Mouse (Mus musculus) ovary, postnatal 14 days (tissue): Measurements from ENCODE around the gene Gm45233.
"Not testable (repeated sequence)": the region's sequence is repeated elsewhere in the genome, so short reads cannot be mapped to it uniquely, and the experiment has no call there.

Experiments
- DNase-seq: peaks from one replicate; pipeline ENCODE4 v3.0.0; 2022; ENCODE audit warnings: low spot score

The Gm45233 gene

DNA sequence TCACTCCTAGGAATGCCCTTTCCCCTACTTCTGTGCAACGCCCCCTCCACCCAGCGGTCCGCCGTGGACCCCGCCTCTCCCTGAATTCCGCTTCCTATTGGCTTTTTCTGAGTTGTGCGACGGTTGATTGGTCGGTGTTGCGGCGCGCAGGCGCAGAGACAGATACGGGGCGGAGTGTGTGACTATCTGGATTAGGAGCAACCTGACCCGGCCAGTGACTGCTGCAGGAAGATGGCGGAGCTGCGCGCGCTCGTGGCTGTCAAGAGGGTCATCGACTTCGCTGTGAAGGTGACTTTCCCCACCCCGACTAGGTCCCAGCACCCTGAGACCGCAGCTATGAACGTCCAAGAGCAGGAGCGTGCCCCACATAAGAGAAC, at the start of gene Gm45233, which contains the start of gene Etfb:
Gene Gm45233 (plus strand): TSS at position 212 of the 377 bp plus-strand sequence.
Gene Etfb (plus strand): TSS at position 167 of the 377 bp plus-strand sequence.
- peak; percentile 86 for DNase-seq

- DNase-seq = no peak
These were observed 44.4 kb upstream of the Gm45233 start for GRCm38 (mm10) chr7:43399501-43399900.

DNA sequence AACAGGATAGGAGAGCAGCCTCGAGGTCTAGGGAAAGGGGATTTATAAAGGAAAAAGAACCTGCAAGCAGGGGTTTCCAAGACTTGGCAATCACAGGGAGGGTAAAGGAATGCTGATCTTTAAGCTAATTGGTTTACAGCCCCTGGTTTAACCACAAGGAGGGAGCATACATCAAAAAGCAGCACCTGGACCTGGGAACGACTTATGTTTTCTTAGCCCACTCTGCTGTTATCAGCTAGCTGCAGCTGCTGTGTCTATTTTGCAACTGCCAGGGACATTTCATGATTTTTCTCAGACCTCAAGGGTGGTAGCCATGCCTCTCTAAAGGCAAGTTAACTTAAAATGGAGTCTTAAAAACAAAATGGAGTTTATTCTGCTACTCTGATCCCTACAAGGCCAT, 41.2 kb upstream of the Gm45233 start:
- no peak for DNase-seq

GRCm38 (mm10) chr7:43407573-43407972, 36.4 kb upstream of the Gm45233 start:
- DNase-seq = no peak

- DNase-seq = no peak
These were observed 35.8 kb upstream of the Gm45233 start, which contains the start of gene Siglecg for GRCm38 (mm10) chr7:43408131-43408553. Gene Siglecg (plus strand): TSS chr7:43408204.

DNA sequence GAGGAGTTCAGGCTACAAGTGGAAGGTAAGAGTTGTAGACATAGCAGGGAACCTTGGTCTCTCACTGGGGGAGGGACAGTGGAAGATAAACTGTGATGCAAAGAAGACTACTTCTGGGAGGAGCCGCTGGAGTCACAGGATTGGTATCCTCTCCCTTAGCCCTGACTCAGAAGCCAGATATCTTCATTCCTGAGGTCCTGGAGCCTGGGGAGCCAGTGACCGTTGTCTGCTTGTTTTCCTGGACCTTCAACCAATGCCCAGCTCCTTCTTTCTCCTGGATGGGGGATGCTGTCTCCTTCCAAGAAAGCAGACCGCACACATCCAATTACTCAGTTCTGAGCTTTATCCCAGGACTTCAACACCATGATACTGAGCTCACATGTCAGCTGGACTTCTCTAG, 34.8 kb upstream of the Gm45233 start:
- DNase-seq = no peak

DNA sequence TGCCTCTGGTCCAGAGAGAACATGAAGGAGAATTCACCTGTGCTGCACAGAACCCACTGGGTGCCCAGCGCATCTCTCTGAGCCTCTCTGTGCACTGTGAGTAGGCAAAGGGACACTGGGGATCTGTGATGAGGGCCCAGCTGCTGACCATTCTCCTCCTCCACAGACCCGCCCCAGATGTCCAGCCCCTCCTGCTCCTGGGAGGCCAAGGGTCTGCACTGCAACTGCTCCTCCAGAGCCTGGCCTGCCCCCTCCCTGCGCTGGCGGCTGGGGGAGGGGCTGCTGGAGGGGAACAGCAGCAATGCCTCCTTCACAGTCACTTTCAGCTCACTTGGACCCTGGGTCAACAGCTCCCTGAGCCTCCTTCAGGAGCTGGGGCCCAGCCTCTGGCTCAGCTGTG, 32.2 kb upstream of the Gm45233 start:
- DNase-seq = not testable (repeated sequence)

DNA sequence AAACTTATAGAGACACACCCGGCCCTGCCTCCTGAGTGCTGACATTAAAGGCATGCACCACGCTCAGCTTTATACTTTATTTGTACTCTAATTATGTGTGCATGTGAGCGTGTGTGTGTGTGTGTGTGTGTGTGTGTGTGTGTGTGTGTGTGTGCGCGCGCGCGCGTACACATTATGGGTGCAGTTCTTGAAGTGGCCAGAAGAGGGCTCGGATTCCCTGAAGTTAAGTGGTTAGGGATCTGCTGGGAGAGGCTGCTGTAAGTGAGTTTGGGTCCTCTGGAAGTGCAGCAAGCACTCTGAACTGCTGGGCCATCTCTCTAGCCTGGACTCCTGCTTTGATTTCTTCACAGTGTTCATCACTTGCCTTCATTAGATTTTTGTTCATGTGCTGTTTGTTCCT, 26.6 kb upstream of the Gm45233 start:
- no peak for DNase-seq

- peak; percentile 79 for DNase-seq
These were observed 20.8 kb upstream of the Gm45233 start for GRCm38 (mm10) chr7:43422995-43423617.

GRCm38 (mm10) chr7:43423991-43424625, 19.8 kb upstream of the Gm45233 start:
- no peak for DNase-seq

GRCm38 (mm10) chr7:43427406-43427805, 16.5 kb upstream of the Gm45233 start, which contains the start of gene Lim2:
Gene Lim2 (plus strand): TSS chr7:43427670.
- no peak for DNase-seq

- DNase-seq = no peak
These were observed 14.4 kb upstream of the Gm45233 start for GRCm38 (mm10) chr7:43429500-43429899.

DNA sequence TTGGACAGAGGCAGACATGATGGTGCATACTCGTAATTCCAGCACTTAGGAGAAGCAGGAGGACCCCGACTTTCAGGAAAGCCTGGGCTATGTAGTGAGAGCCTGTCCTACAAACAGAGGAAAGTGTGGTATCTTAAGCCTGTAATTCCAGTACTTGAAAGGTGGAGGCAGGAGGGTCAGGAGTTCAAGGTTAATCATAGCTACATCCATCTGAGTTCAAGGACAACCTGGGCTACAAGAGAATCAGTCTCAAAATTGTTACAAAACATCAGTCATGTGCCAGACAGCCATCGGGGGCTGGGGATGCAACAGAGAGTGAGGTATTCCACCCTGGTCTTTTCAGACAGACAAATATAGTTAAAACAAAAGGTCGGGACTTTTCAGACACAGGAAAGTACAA, 11.0 kb upstream of the Gm45233 start:
- no peak for DNase-seq

DNA sequence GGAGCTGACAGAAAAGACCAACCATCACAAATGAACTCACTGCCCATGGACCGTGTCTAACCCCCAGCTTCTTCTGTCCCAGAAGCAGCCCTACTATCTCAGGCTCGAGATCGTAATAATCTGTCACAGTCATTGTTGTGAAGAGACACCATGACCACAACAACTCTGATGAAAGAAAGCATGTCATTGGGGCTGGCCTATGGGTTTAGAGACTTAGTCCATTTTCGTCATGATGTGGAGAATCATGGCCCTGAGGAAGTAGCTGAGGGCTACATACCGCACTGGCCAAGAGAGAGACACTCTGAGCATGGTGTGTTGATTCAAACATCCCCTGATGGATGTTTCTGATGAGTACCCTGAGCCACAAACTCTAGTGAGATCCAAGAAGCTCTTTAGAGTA, 9.3 kb upstream of the Gm45233 start:
- DNase-seq = no peak

- no peak for DNase-seq
These were observed 7.3 kb upstream of the Gm45233 start, which contains the start of gene Nkg7 for GRCm38 (mm10) chr7:43436341-43437255. Gene Nkg7 (plus strand): TSS chr7:43437073.

GRCm38 (mm10) chr7:43438611-43439010, 5.3 kb upstream of the Gm45233 start:
- DNase-seq = no peak

DNA sequence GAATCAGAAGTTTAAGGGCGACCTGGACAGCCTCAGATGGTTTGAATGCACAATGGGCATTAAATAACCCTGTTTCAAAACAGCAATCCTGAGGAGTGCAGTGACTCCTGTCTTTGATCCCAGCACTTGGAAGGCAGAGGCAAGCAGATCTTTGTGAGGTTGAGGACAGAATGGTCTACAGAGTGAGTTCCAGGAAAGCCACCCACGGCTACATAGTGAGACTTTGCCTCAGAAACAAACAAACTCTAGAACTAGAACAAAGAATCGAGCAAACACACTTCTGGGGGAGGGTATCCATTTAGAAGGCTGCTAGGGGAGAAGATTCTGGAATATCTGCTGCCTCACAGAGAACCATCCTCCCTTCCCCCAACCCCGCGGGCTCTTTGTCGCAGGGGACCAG, 3.4 kb upstream of the Gm45233 start, which contains the start of gene Cldnd2:
Gene Cldnd2 (plus strand): TSS at position 301 of the 400 bp plus-strand sequence.
- no peak for DNase-seq

DNA sequence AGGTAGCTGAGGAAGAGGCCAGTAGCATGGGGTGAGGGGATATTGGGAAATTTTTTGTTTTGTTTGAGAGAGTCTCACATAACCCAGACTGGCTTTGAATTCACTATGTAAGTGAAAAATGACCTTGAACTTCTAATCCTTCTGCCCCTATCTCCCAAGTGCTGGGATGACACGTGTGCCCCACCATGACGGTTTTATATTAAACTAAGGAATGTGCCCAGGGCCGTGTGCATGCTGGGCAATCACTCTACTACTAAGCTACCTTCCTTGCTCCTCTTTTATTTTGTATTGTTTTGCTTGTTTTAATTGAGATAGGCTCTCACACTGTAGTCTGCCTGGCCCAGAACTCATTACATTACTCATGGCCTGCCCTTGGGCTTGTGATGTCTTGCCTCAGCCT, 2.9 kb upstream of the Gm45233 start:
- no peak for DNase-seq

DNA sequence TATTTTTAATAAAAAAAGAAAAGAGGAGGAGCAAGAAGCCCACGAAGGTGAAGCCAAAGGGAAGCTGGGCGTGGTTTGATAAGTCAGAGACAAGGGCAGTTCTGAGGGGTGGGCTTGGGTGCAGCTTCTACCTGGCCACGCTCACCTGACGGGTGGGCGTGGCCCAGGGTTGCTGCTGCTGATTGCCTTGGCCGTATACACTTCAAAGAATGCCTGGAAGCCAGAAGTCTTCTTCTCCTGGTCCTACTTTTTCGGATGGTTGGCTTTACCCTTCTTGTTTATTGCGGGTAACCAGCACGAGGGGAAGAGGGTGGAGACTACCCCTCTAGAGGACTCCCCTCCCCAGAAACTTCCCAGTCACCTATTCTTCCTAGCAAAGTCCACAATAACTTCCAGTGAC, 1.2 kb upstream of the Gm45233 start:
- no peak for DNase-seq

GRCm38 (mm10) chr7:43443126-43443916, 607 bp upstream of the Gm45233 start:
- peak; percentile 67 for DNase-seq

DNA sequence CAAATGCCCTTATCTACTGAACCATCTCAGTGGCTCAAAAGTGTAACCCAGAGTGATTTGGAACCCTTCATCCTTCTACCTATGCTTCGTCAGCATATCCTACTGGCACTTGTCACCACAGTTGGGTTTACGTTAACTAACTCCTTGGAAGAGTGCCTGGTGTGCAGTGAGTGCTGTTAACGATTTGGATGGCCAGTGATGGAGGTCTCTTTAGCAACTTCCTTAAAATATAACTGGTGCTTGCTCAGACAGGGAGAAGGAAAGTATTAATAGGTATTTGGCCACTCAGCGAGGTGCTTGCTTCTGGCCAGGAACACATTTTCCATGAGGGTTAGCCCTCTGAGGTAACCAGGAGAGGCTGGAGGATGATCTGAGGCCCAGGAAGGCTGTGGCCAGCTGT, 3.9 kb downstream of the Gm45233 start:
- DNase-seq = no peak

DNA sequence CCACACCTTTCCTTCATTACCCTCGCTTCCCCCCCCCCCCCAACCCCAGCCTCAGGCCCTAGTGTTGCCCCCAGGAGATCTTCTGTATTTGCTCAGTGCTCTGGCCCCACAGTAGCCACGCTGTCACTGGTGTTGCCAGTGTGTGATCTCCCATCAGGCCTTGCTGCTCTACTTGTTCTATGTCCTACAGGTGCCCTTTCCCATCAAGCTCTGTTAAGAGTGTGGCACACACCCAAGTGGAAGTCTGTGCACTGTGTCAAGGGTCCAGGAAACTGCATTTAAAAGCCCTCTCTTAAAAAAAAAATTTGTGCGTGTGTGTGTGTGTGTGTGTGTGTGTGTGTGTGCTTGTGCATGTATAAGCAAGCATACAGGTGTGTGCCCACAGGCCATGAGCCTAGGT, 4.3 kb downstream of the Gm45233 start:
- no peak for DNase-seq
